Mouse (Mus musculus): Measurements from ENCODE around the gene Hfe. TPM values are rescaled to one million over a fixed set of nuclear protein-coding genes. Genes with fewer than 3 reads are reported as not detected.
A peak's percentile ranks its signal among the peaks of the same experiment; 100 is the strongest.
"Not testable (repeated sequence)": the region's sequence is repeated elsewhere in the genome, so short reads cannot be mapped to it uniquely, and the experiment has no call there.

The Hfe gene
- polyA plus RNA-seq, 1 experiment from 2014 or later: 3.8 TPM

DNA sequence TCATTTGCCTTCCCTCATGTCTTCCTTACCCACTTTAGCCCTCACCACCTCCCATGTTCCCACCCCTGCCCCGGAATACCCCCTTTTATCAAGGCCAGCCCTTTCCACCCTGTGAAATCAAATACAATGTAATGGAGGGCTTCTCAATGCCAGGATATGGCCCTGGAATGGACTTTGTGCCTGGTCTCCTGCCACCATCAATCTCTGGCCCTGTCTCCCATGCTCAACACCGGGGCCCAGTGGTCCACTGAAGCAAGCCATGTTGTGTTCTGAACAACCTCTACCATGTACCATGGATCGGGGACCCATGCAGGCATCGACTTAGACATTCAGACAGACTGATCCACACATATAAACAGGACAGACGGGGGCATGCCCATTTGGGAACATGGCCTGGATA, 19.1 kb upstream of the Hfe start:
- Histone ChIP-seq H3K9me3 (no peaks in the 10 kb centered on the region), H3K27ac (no peak overlapping the region), H3K9ac (replicated peaks) (no peak overlapping the region), H3K4me1 (replicated peaks) (no peaks in the 10 kb centered on the region; the same call in 1 of the 2 replicates), H3K4me3 (replicated peaks) (no peak overlapping the region), H3K27me3 (no peaks in the 10 kb centered on the region), H3K4me2 (no peak overlapping the region), H3K36me3 (no peaks in the 10 kb centered on the region)
- ATAC-seq (ENCODE audit: insufficient number of reproducible peaks, insufficient read depth, low FRiP score, low TSS enrichment, low read depth): no peak
- 90% methylated on average over 5 of the region's 5 CpGs for WGBS

DNA sequence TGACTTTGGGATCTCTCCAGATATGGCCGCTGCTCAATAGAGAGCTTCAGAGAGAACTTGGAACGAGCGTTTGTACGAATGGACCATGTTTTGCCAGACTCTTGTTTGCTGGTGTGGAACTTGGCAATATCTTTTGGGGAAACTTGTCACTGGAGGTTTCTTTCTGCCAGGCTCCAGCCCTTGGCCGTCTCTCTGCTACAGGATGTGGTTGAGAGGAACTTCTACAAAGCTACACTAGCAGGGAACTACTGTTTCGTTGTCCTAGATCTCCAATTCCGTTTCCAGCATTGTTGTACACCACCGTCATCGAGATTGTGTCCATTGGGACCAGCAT, 18.5 kb upstream of the Hfe start:
- ATAC-seq (ENCODE audit: insufficient number of reproducible peaks, insufficient read depth, low FRiP score, low TSS enrichment, low read depth): no peak
- H3K27ac ChIP-seq: no peak overlapping the region
- H3K36me3 ChIP-seq: no peaks in the 10 kb centered on the region
- H3K9me3 ChIP-seq: no peaks in the 10 kb centered on the region
- H3K4me2 ChIP-seq: no peak overlapping the region
- no peaks in the 10 kb centered on the region for H3K27me3 ChIP-seq
- 92% methylated on average over 9 of the region's 9 CpGs for WGBS
- H3K9ac ChIP-seq (replicated peaks): no peak overlapping the region
- no peaks in the 10 kb centered on the region; the same call in 1 of the 2 replicates for H3K4me1 ChIP-seq (replicated peaks)
- no peak overlapping the region for H3K4me3 ChIP-seq (replicated peaks)

DNA sequence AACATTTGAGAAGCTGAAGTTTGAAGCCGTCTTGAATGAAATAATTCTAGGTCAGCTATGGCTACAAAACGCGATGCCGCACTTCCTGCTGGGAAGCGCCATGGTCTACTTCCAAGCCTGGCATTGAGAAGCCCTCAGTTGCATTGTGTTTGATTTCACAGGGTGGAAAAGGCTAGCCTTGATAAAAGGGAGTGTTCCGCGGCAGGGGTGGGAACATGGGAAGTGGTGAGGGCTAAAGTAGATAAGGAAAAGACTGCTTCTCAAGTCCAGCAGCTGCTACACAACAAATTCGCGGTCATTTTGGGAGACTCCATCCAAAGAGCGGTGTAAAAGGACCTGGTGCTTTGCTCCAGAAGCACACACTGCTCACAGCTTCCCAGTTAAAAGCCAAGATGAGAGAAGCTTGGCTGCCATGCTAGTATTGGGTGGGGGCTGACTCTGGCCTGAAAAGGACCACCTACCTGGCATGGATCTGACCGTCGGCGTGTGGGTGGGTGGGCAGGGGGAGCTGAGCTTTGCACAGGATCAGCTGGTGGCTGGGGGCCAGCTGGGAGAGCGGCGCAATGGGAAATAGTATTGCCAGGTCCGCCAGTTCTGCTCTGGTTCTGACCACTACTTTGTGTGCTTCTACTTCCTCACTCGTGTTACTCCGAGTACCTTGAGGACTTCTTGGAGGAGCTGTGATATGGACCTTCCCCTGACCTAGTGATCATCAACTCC, 18.0 kb upstream of the Hfe start:
- 88% methylated on average over 18 of the region's 18 CpGs for WGBS
- H3K4me1 ChIP-seq (replicated peaks): no peaks in the 10 kb centered on the region; the same call in 1 of the 2 replicates
- no peaks in the 10 kb centered on the region for H3K36me3 ChIP-seq
- H3K4me3 ChIP-seq (replicated peaks): no peak overlapping the region
- H3K4me2 ChIP-seq: no peak overlapping the region
- H3K27me3 ChIP-seq: no peaks in the 10 kb centered on the region
- no peak overlapping the region for H3K9ac ChIP-seq (replicated peaks)
- ATAC-seq (ENCODE audit: insufficient number of reproducible peaks, insufficient read depth, low FRiP score, low TSS enrichment, low read depth): no peak
- H3K27ac ChIP-seq: no peak overlapping the region
- H3K9me3 ChIP-seq: no peaks in the 10 kb centered on the region

DNA sequence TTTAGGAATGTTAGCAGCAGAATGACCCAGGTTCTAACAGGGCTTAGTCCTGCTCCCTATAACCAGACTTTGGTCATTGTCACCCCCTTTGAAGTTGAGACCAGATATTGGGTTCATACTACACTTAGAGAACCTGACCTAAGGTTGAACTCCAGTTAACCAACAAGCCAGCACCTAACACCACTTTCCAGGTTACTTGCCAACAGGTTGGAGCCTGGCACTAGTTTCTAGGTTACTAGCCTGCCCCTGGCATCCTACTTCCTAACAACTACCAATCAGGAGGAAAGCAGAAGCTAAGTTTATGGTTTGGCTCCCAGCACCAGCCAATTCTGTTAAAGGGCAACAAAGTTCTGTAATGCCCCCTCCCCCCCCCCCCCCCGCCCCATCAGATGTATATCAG, 14.6 kb upstream of the Hfe start:
- Histone ChIP-seq H3K4me2 (no peak overlapping the region), H3K27ac (no peak overlapping the region), H3K9me3 (no peaks in the 10 kb centered on the region), H3K4me1 (replicated peaks) (no peaks in the 10 kb centered on the region; the same call in 1 of the 2 replicates), H3K36me3 (no peaks in the 10 kb centered on the region), H3K4me3 (replicated peaks) (no peak overlapping the region), H3K9ac (replicated peaks) (no peak overlapping the region), H3K27me3 (no peaks in the 10 kb centered on the region)
- no CpG with 5 or more reads among the region's 1 CpGs for WGBS
- no peak for ATAC-seq (ENCODE audit: insufficient number of reproducible peaks, insufficient read depth, low FRiP score, low TSS enrichment, low read depth)

DNA sequence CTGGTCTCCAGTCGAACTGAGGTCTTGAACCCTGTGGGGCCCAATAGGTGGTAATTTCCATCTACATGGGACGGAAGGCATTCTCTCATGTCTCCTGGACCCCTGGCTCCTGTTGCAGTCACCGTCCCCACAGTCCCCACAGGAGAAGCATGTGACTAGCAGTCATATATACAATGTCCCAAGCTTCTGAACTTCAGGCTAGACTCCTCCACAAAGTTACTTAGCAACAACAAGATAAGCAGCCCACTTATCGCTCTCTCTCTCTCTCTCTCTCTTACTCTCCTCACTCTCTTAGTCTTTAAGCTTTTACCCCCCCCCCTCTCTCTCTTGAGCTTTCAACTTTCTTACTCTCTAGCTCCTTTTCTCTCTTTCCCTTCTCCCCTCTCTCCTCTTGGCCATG, 13.6 kb upstream of the Hfe start:
- no peak for ATAC-seq (ENCODE audit: insufficient number of reproducible peaks, insufficient read depth, low FRiP score, low TSS enrichment, low read depth)
- H3K27me3 ChIP-seq: no peaks in the 10 kb centered on the region
- H3K9me3 ChIP-seq: no peaks in the 10 kb centered on the region
- H3K27ac ChIP-seq: no peak overlapping the region
- 87% methylated on average over 4 of the region's 4 CpGs for WGBS
- H3K4me3 ChIP-seq (replicated peaks): no peak overlapping the region
- H3K4me2 ChIP-seq: no peak overlapping the region
- H3K9ac ChIP-seq (replicated peaks): no peak overlapping the region
- no peaks in the 10 kb centered on the region; the same call in 1 of the 2 replicates for H3K4me1 ChIP-seq (replicated peaks)
- H3K36me3 ChIP-seq: no peaks in the 10 kb centered on the region

DNA sequence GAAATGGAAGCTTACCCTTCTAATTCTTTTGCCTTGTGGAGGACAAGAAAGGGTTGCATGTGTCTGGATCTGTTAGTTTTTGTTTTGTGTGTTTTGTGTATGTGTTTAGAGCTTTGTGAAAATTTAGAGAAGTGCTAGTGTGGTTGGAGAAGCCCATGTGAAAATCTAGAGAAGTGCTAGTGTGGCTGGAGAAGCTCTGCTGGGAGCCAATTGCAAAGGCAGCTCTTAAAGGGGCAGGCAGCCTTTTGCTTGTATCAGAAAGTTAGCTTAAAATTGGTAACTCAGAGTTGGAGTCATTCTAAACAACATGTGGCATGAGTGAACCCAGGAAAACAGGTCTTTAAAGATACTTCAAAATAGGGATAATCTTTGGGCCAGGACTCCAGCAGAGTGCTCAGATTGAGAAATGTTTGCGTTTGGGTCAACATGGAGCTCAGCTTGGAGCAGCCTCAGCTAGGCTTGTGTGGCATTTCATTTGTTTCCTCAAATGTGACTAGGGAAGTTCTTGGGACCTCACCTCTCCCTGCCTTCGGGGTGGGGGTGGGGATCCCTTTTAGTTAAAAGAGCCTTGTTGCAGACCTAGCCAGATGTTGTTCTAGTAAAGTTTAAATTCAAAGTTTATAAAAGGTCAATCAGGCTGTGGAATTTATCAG, 7.1 kb upstream of the Hfe start:
- 17% methylated on average over 2 of the region's 2 CpGs for WGBS
- H3K27ac ChIP-seq: peak overlapping the region; percentile 50
- H3K9ac ChIP-seq (replicated peaks): not testable (repeated sequence)

DNA sequence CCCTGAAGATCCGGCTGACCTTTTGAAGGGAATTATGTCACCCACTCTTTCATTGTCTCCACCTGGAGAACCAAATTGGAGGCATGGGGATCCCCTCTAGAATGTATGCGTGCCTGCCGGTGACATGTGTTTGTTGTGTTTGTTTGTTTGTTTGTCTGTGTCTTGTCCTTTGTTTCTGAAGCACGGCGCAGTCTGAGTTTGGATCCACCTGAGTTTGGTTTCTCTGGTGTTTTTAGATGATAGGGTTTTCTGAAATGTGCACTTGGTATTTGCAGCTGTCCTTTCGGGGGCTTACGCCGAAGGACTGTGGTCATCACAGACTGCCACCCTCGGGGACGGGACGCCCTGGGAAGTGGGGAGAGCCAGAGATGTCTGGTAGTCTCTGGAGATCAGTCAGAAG, 6.5 kb upstream of the Hfe start:
- Histone ChIP-seq H3K4me3 (replicated peaks) (no peak overlapping the region), H3K9me3 (no peaks in the 10 kb centered on the region), H3K4me1 (replicated peaks) (0 out of 2 replicates have a peak, but pooled peaks cover 4% of the 10 kb centered on the region), H3K36me3 (no peaks in the 10 kb centered on the region), H3K27me3 (no peaks in the 10 kb centered on the region), H3K27ac (peak overlapping the region; percentile 50; the same call in 1 of the 2 replicates), H3K4me2 (no peak overlapping the region), H3K9ac (replicated peaks) (no peak overlapping the region)
- WGBS: 45% methylated on average over 11 of the region's 11 CpGs
- no peak for ATAC-seq (ENCODE audit: insufficient number of reproducible peaks, insufficient read depth, low FRiP score, low TSS enrichment, low read depth)

More for the DNA sequence above, 7.1 kb upstream of the Hfe start:
- not testable (repeated sequence) for H3K36me3 ChIP-seq; H3K4me1 ChIP-seq (replicated peaks); H3K9me3 ChIP-seq; H3K4me3 ChIP-seq (replicated peaks); H3K4me2 ChIP-seq; ATAC-seq (ENCODE audit: insufficient number of reproducible peaks, insufficient read depth, low FRiP score, low TSS enrichment, low read depth); H3K27me3 ChIP-seq

DNA sequence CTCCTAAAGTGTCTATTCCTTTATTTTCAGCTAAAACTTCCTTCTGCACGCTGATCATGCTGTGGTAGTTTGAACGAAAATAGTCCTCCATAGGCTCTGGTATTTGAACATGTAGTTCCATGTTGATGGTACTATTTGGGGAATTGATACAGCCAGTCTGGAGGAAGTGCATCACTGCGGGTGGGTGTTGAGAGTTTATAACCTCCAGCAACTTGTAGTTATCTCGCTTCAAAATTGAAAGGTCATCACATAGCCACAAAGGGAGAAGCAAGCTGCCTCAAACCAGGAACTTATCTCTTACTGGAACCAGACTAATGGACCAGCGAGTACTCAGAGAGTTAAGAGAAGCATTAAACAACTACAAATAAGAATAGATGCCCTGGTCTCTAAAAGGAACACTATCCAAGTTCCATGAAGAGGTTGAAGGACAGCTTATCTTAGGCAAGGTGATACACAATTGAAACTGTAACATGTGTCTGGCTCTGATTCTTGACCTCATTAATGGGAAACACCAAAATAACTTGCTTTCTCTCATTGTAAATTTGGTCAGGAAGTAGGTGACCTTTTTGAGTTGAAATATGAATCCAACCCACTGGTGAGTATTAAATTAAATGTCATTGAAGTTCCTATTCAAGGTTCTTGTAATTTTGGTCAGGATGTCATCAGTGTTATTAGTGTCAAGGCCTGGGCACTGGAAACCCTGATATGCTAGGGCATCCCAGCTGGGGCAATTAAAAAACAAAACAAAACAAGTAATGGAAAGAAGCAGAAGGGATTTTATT, 5.8 kb upstream of the Hfe start:
- no peak for ATAC-seq (ENCODE audit: insufficient number of reproducible peaks, insufficient read depth, low FRiP score, low TSS enrichment, low read depth)
- H3K27me3 ChIP-seq: no peaks in the 10 kb centered on the region
- H3K9me3 ChIP-seq: no peaks in the 10 kb centered on the region
- no peak overlapping the region for H3K27ac ChIP-seq
- 0 out of 2 replicates have a peak, but pooled peaks cover 4% of the 10 kb centered on the region for H3K4me1 ChIP-seq (replicated peaks)
- H3K36me3 ChIP-seq: no peaks in the 10 kb centered on the region
- H3K4me2 ChIP-seq: no peak overlapping the region
- no peak overlapping the region for H3K9ac ChIP-seq (replicated peaks)
- H3K4me3 ChIP-seq (replicated peaks): no peak overlapping the region
- 90% methylated on average over 5 of the region's 5 CpGs for WGBS

DNA sequence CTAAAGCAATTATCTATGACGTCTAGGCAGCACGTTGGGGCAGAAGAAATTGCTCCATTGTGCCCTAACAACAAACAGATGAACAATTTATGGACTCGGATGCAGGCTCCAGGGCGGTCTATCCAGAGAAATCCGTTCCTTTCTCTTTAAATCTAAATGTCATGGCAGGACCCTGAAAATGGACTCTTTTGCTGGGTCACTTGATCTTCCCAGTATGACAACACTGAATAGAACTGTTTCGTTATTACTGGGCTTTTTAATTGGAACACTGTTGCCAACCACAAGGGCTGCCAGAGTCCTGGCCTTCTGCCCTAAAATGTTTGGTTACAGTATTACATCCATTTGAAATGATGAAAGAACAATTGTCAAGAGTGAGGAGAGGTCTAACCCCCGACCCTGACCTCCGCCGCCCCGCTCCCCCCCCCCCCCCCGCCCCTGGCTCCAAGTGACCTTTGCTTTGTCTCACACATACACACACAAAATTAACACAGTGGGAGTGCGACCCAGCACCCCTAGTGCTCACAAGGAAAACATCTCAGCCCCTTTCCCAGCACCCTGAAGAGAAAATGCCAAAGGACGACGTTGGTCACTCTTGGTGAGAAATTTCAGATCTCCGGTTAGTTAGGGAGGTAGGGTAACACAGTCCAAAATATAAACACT, 810 bp downstream of the Hfe start:
- WGBS: 17% methylated on average over 11 of the region's 15 CpGs
- ATAC-seq (ENCODE audit: insufficient number of reproducible peaks, insufficient read depth, low FRiP score, low TSS enrichment, low read depth): no peak
- no peaks in the 10 kb centered on the region for H3K9me3 ChIP-seq
- peak overlapping the region; percentile 67 for H3K27ac ChIP-seq
- H3K9ac ChIP-seq (replicated peaks): peak overlapping the region; percentile 55; the same call in 1 of the 2 replicates
- peak overlapping the region; percentile 62 for H3K4me2 ChIP-seq
- no peaks in the 10 kb centered on the region for H3K36me3 ChIP-seq
- H3K27me3 ChIP-seq: no peaks in the 10 kb centered on the region
- H3K4me1 ChIP-seq (replicated peaks): peaks cover 27% of the 10 kb centered on the region
- peak overlapping the region; percentile 37 for H3K4me3 ChIP-seq (replicated peaks)

DNA sequence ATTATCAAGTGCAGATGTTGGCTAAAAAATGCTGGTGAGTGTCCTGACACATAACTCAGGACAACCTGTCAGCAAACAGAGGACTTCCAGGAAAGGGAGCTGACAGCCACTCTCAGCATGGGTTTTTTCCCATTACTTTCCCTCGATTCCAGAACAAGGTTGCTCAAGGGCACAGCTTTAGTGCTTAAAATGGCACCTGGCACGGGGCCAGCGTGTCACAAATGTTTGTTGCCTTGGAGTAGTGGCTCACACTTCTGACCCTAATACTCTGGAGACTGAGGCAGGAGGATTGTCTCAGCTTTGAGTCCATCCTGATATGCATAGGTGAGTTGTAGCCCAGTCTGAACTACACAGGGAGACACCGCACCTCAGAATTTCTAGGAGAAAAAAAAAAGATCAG, 2.0 kb downstream of the Hfe start:
- no peak for ATAC-seq (ENCODE audit: insufficient number of reproducible peaks, insufficient read depth, low FRiP score, low TSS enrichment, low read depth)
- Histone ChIP-seq H3K9ac (replicated peaks) (no peak overlapping the region), H3K4me3 (replicated peaks) (no peak overlapping the region), H3K9me3 (no peaks in the 10 kb centered on the region), H3K4me1 (replicated peaks) (peaks cover 27% of the 10 kb centered on the region), H3K27me3 (no peaks in the 10 kb centered on the region), H3K36me3 (no peaks in the 10 kb centered on the region), H3K4me2 (no peak overlapping the region), H3K27ac (peak overlapping the region; percentile 7; the same call in 1 of the 2 replicates)
- WGBS: 55% methylated on average over 4 of the region's 4 CpGs

DNA sequence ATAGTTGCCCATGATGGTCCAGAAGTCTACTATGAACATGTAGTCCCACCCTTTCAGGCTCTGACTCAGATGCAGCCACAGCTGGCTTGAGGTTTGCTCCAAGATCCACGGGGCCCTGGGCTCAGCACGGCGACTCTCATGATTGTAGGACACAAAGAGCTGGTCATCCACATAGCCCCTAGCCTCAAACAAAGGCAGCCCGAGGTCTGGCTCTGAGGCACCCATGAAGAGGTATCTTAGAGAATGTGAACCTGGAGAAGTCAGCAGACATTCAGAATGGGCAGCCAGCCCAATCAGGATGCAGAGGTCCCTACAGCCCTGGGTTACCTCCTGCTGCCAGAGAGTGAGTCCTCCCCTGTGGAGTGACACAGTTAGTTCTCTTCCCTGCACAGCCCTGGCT, 2.6 kb downstream of the Hfe start:
- 90% methylated on average over 4 of the region's 4 CpGs for WGBS
- Histone ChIP-seq H3K9me3 (no peaks in the 10 kb centered on the region), H3K4me2 (no peak overlapping the region), H3K4me1 (replicated peaks) (peaks cover 27% of the 10 kb centered on the region), H3K4me3 (replicated peaks) (no peak overlapping the region), H3K9ac (replicated peaks) (no peak overlapping the region), H3K27ac (peak overlapping the region; percentile 17; the same call in 1 of the 2 replicates), H3K36me3 (no peaks in the 10 kb centered on the region), H3K27me3 (no peaks in the 10 kb centered on the region)
- no peak for ATAC-seq (ENCODE audit: insufficient number of reproducible peaks, insufficient read depth, low FRiP score, low TSS enrichment, low read depth)
